Mouse (Mus musculus) bone marrow macrophage, adult 2 months (primary cell): ENCODE data around the gene Dpyd. TPM values are rescaled to one million over a fixed set of nuclear protein-coding genes. Genes with fewer than 3 reads are reported as not detected.

Experiments
- H3K27ac ChIP-seq: 2 replicates; pipeline ENCODE4 v1.5.1; 2012; ENCODE audit warnings: low read depth, low read length; ENCODE audit not compliant: insufficient read depth
- H3K4me1 ChIP-seq: 2 replicates; pipeline ENCODE4 v1.6.1; 2012; ENCODE audit warnings: low read length; ENCODE audit not compliant: control insufficient read depth, insufficient read depth
- H3K4me3 ChIP-seq: 2 replicates; pipeline ENCODE4 v1.5.1; 2012; ENCODE audit warnings: mild to moderate bottlenecking, low read length, moderate library complexity; ENCODE audit not compliant: insufficient read depth
- CTCF ChIP-seq: IDR thresholded peaks from 2 replicates; pipeline ENCODE4 v1.5.1; 2012; ENCODE audit warnings: low read depth, mild to moderate bottlenecking, low read length, moderate library complexity
- POLR2A ChIP-seq: IDR thresholded peaks from 2 replicates; pipeline ENCODE4 v1.6.1; 2012; ENCODE audit warnings: mild to moderate bottlenecking, low read depth, low read length, borderline replicate concordance
- polyA plus RNA-seq: library from polyadenylated mRNA; stranded (reverse); fragments of >200 nt; gene quantifications from 2 replicates; pipeline ENCODE4 v1.2.4, GENCODE M21; 2012; ENCODE audit not compliant: missing spikeins, insufficient read depth, insufficient read length

Gene Dpyd
- polyA plus RNA-seq, 1 experiment: not detected

- TF ChIP-seq POLR2A (no peak), CTCF (no peak)
- no peak overlapping the region for H3K4me3 ChIP-seq
- no peak overlapping the region for H3K27ac ChIP-seq
- no peaks in the 10 kb centered on the region for H3K4me1 ChIP-seq
These were observed 33.8 kb downstream of the Dpyd start for GRCm38 (mm10) chr3:118595693-118596092.

- TF ChIP-seq POLR2A (no peak), CTCF (no peak)
- Histone ChIP-seq H3K4me1 (no peaks in the 10 kb centered on the region), H3K4me3 (no peak overlapping the region), H3K27ac (no peak overlapping the region)
These were observed 40.0 kb downstream of the Dpyd start for GRCm38 (mm10) chr3:118601689-118602640.

GRCm38 (mm10) chr3:118608708-118609107 lies 46.8 kb downstream of the Dpyd start:
- no peak for TF ChIP-seq CTCF
- TF ChIP-seq POLR2A: no peak
- no peak overlapping the region for H3K27ac ChIP-seq
- no peaks in the 10 kb centered on the region for H3K4me1 ChIP-seq
- H3K4me3 ChIP-seq: no peak overlapping the region

GRCm38 (mm10) chr3:118626455-118627375 lies 64.8 kb downstream of the Dpyd start:
- Histone ChIP-seq H3K4me3 (no peak overlapping the region), H3K27ac (no peak overlapping the region), H3K4me1 (no peaks in the 10 kb centered on the region)
- TF ChIP-seq POLR2A (no peak), CTCF (no peak)

GRCm38 (mm10) chr3:118629737-118630136 lies 67.8 kb downstream of the Dpyd start:
- H3K27ac ChIP-seq: no peak overlapping the region
- H3K4me1 ChIP-seq: no peaks in the 10 kb centered on the region
- H3K4me3 ChIP-seq: no peak overlapping the region
- TF ChIP-seq CTCF: no peak
- no peak for TF ChIP-seq POLR2A

DNA sequence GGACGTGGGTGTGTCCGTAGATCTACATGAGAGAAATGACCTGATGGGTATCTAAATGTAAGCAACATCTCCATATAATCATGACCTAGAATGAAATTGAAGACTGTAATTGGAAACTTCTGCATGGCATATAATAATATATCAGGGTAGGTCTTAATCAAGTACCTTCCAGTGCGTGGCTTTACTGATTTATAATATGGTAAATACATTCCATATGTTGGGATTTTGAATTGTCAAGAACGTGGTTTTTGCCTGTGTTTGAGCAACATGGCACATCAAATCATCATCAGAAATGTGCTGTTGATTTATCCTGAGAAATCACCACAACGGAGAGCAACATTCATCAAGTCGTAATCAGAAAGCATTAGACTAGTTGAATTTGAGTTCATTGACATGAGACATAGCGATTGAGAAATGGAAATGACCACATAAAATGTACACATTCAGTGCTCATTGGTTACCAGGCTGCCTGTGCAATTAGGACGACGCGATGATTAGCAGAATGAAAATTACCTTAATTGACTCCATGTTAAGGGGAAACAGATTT lies 84.2 kb downstream of the Dpyd start:
- Histone ChIP-seq H3K4me3 (no peak overlapping the region), H3K4me1 (no peaks in the 10 kb centered on the region), H3K27ac (no peak overlapping the region)
- TF ChIP-seq CTCF (no peak), POLR2A (no peak)

DNA sequence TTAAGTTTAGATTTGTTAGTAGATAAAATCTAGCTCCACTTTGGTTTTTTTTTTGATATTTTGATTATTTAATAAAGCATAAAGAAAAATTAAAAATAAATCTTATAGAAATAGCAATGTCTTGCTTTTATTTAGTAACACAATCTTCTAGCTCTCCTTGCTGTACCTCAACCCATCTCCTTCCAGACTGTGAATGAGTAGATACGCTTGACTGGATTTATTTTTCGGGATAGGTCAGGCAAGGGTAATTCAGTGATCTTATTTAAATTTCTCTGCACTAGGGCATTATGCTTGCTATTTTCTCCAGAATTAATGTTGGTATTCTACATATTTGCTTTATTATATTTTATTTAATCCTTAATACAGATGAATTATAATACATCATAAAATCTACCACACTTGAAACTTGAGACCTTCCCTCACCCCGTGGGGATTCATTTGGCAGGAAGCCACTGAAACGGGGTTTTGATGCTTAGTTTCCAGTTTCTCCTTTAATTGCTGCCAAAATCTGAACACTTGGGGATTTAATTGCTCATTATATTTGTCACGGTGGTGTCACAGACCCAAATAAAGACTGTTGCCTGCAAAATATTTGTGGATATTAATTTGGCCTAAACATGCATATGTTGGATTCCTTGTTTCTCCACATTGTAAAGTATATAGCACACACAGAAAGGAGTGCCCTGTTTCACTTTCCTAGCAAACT lies 102.2 kb downstream of the Dpyd start:
- Histone ChIP-seq H3K4me3 (no peak overlapping the region), H3K27ac (no peak overlapping the region), H3K4me1 (no peaks in the 10 kb centered on the region)
- TF ChIP-seq POLR2A: no peak
- no peak for TF ChIP-seq CTCF

GRCm38 (mm10) chr3:118674121-118674745 lies 112.3 kb downstream of the Dpyd start:
- no peak overlapping the region for H3K4me3 ChIP-seq
- no peak for TF ChIP-seq CTCF
- TF ChIP-seq POLR2A: no peak

DNA sequence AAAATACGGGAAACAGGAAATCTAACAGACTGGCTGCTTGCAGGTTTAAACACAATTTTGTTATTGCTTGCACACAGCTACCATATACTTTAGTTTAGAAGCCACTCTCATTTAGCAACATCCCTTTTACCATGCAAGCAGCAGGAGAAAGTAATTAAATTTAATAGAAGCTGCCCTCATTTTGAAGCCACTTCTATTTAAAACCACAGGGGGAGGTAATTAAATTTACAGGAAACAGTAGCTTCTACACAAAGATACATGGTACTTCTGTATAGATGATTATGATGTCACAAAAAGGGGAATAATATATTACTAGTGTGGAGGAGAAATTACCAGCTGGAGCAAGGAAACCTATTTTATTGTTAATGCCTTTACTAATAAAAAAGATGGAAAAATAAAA lies 113.5 kb downstream of the Dpyd start:
- Histone ChIP-seq H3K4me3 (no peak overlapping the region), H3K4me1 (no peaks in the 10 kb centered on the region), H3K27ac (no peak overlapping the region)
- TF ChIP-seq POLR2A (no peak), CTCF (no peak)

More at GRCm38 (mm10) chr3:118674121-118674745, 112.3 kb downstream of the Dpyd start:
- Histone ChIP-seq H3K4me1 (no peaks in the 10 kb centered on the region), H3K27ac (no peak overlapping the region)
